Mouse (Mus musculus) thymus, adult 2 months (tissue): ENCODE measurements around the gene Fam107b. TPM values are rescaled to one million over a fixed set of nuclear protein-coding genes. Genes with fewer than 3 reads are reported as not detected.

Experiments used
- DNase-seq: peaks from one replicate; pipeline ENCODE4 v3.0.0; 2021
- H3K27ac ChIP-seq: fragments of 200-500 bp; 2 replicates; pipeline ENCODE4 v1.5.1; 2012; ENCODE audit warnings: low read length, control low read depth; ENCODE audit not compliant: control insufficient read depth, insufficient read depth
- H3K27me3 ChIP-seq: fragments of 200-500 bp; 2 replicates; pipeline ENCODE4 v1.6.1; 2012; ENCODE audit warnings: mild to moderate bottlenecking, low read length, moderate library complexity, mixed read lengths; ENCODE audit not compliant: control insufficient read depth, insufficient read depth
- H3K36me3 ChIP-seq: fragments of 200-500 bp; 2 replicates; pipeline ENCODE4 v1.6.1; 2012; ENCODE audit warnings: mild to moderate bottlenecking, low read length, moderate library complexity; ENCODE audit not compliant: control insufficient read depth, insufficient read depth
- H3K4me1 ChIP-seq: fragments of 200-500 bp; replicated peaks from 2 replicates; pipeline ENCODE4 v1.6.1; 2012; ENCODE audit warnings: low read length; ENCODE audit not compliant: control insufficient read depth, insufficient read depth
- H3K4me3 ChIP-seq: fragments of 200-500 bp; 2 replicates; pipeline ENCODE4 v1.5.1; 2012; ENCODE audit warnings: mild to moderate bottlenecking, low read length, control low read depth, moderate library complexity; ENCODE audit not compliant: control insufficient read depth, insufficient read depth
- CTCF ChIP-seq: fragments of 200-500 bp; IDR thresholded peaks from 2 replicates; pipeline ENCODE4 v1.5.1; 2012; ENCODE audit warnings: mild to moderate bottlenecking, control low read depth, low read length, moderate library complexity, borderline replicate concordance; ENCODE audit not compliant: control insufficient read depth, poor library complexity, insufficient read depth; ENCODE audit errors: extremely low read depth
- POLR2A ChIP-seq: fragments of 200-500 bp; IDR thresholded peaks from 2 replicates; pipeline ENCODE4 v1.6.1; 2012; ENCODE audit warnings: mild to moderate bottlenecking, low read length, control low read depth, moderate library complexity; ENCODE audit not compliant: control insufficient read depth, poor library complexity, insufficient read depth; ENCODE audit errors: extremely low read depth
- WGBS: fragments of 180-500 bp; shearing (Covaris S2); methylation state at CpG from one replicate; pipeline ENCODE4 v1.1.7; 2018; 5-methylcytosine and 5-hydroxymethylcytosine counted together
- polyA plus RNA-seq: library from polyadenylated mRNA; depleted of rRNA; stranded (reverse); fragments of >200 nt; gene quantifications from 2 replicates; pipeline ENCODE4 v1.2.3, GENCODE M21; 2012

The Fam107b gene
- polyA plus RNA-seq, 1 experiment: 81.3 TPM

DNA sequence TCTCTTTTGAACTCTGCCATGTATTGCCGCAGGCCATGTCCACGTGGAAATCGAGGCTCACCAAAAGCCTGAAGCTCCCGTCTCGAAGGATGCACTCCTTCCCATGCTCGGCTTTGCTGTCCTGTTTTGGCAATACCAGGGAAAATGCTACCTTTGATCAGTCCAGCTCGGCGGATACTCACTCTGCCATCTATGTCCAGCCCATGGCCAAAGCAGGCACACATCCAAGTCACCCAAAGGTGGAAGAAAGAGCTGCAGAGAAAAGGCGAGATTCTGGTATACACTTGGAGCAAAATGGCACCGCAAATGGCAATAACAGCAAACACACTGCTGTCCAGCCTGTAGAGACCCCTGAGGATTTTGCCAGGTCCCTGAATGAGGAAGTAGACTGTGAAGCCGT lies 318 bp downstream of the Fam107b start:
- no peak overlapping the region for H3K27ac ChIP-seq
- H3K4me3 ChIP-seq: no peak overlapping the region
- H3K4me1 ChIP-seq: no peaks in the 10 kb centered on the region
- WGBS: 97% methylated on average over 11 of the region's 11 CpGs
- H3K36me3 ChIP-seq: no peaks in the 10 kb centered on the region
- no peak for DNase-seq
- no peaks in the 10 kb centered on the region for H3K27me3 ChIP-seq
- TF ChIP-seq POLR2A (no peak), CTCF (no peak)

DNA sequence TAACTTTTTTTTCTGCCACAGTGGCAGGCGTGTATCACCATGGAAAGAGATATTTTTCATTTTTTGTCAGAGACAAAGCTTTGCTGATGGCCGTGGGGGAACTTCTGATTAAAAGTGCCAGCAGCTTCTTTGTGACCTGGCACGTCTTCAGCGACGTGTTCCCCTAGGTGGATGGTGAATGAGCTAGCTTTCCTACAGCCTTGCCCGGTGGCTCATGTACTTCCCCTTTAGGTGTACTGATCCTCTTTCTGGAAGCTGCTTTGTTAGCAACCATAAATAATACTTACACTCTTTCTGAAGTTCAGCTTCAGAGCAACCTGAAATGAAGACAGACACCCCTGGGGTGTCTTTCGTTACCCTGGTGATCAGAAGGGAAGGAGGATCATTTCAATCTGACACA lies 3.6 kb downstream of the Fam107b start:
- H3K27ac ChIP-seq: no peak overlapping the region
- WGBS: 50% methylated on average over 7 of the region's 7 CpGs
- peaks cover 6% of the 10 kb centered on the region for H3K4me1 ChIP-seq
- no peaks in the 10 kb centered on the region for H3K36me3 ChIP-seq
- no peak for DNase-seq
- no peak overlapping the region for H3K4me3 ChIP-seq
- TF ChIP-seq POLR2A: no peak
- no peak for TF ChIP-seq CTCF
- H3K27me3 ChIP-seq: no peaks in the 10 kb centered on the region

DNA sequence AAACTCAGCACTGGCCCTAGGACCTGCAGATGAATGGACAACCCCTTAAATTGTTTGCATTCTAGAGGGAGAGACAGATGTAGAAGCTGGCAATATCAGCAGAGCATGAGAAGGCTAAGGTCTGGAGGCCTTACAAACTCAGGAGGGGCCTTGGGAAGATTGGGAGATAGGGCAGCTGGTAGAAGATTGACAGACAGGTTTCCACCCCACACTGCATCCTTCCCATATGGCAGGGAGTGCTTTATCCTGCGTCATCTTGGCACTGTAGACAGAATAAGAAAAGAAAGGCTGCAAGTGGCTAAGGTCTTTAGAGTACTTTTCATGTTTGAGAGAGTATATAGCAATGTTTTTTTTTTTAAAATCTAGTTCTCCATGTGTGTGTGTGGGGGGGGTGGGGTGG lies 4.9 kb downstream of the Fam107b start:
- H3K4me3 ChIP-seq: no peak overlapping the region
- TF ChIP-seq CTCF: no peak
- no peak for TF ChIP-seq POLR2A
- no peaks in the 10 kb centered on the region for H3K36me3 ChIP-seq
- H3K4me1 ChIP-seq: peaks cover 6% of the 10 kb centered on the region
- WGBS: 92% methylated on average over 1 of the region's 1 CpGs
- no peak overlapping the region for H3K27ac ChIP-seq
- H3K27me3 ChIP-seq: no peaks in the 10 kb centered on the region
- no peak for DNase-seq

DNA sequence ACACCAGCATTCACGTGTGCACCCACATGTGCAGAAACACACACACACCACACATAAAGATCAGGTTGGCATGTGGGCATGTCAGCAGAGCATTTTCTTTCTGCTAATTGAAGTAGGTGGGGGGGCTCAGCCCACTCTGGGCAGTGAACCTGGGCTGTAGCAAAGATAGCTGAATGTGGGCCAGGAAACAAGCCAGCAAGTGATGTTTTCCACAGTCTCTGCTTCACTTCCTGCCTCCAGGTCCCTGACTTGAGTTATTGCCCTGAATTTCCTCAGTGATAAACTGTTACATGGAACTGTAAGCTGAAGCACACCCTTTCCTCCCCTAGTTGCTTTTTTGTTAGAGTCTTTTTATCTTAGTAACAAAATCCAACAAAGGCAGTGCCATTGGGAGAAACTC lies 6.1 kb downstream of the Fam107b start:
- TF ChIP-seq CTCF (no peak), POLR2A (no peak)
- WGBS: 96% methylated on average over 1 of the region's 1 CpGs
- Histone ChIP-seq H3K4me1 (peaks cover 6% of the 10 kb centered on the region), H3K27ac (no peak overlapping the region), H3K27me3 (no peaks in the 10 kb centered on the region), H3K4me3 (no peak overlapping the region), H3K36me3 (no peaks in the 10 kb centered on the region)
- no peak for DNase-seq

DNA sequence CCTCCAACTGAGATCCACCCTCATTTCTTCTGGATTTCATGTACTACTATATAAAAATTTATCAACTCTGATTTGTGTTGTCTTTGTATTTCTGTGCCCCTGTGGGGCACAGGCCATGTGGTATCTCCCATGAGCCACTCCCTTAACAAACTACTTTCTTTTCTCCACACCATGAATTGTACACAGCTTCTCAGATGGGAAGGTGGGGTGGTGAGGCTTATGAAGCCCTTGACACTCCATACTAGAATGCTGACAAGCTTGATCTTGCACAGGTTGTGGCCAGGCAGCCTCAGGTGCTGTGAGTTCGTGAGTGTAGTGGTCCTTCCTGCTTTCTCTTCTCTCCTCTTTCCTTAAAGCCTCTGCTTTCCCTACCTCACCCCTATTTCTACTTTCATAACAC lies 6.9 kb downstream of the Fam107b start:
- no peaks in the 10 kb centered on the region for H3K36me3 ChIP-seq
- no peak overlapping the region for H3K4me3 ChIP-seq
- H3K4me1 ChIP-seq: peaks cover 6% of the 10 kb centered on the region
- 68% methylated on average over 1 of the region's 1 CpGs for WGBS
- no peaks in the 10 kb centered on the region for H3K27me3 ChIP-seq
- DNase-seq: no peak
- no peak overlapping the region for H3K27ac ChIP-seq
- no peak for TF ChIP-seq POLR2A
- no peak for TF ChIP-seq CTCF

DNA sequence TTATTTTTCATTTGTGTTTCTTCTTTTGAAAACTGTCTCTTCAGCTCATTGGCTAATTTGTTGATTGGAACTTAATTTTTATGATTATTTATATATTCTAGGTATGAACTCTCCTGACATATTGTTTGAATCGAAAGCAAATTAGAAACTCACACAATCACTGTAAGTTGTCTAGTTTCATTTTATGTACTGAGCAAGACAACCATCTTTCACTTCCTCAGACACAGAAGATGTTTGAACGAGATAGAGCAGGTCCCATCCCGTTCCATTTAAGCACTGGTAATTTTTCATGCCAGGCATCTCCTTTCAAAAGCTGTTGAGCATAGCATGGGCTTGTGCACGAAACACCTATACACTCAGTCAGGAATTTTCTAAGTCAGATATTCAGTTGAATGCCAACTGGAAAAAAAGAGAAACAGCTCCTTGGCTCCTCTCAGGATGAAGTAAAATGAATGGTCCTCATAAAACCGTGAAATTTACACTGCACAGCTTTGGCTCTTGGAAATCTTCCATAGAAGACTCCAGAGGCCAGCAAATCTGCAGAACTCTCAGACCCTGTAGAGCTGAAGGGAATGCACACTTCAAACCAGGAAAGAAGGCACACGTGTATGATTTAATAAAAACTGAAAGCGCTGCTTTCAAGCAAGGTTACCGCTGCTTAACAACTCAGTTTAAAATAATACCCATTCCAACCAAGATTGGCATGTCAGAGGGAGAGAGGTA lies 8.1 kb downstream of the Fam107b start:
- Histone ChIP-seq H3K36me3 (no peaks in the 10 kb centered on the region), H3K27me3 (no peaks in the 10 kb centered on the region), H3K4me3 (no peak overlapping the region), H3K4me1 (peaks cover 6% of the 10 kb centered on the region), H3K27ac (no peak overlapping the region)
- TF ChIP-seq CTCF (no peak), POLR2A (no peak)
- no peak for DNase-seq
- WGBS: 62% methylated on average over 8 of the region's 8 CpGs
